Mouse (Mus musculus) heart, adult 10 weeks (tissue): Measurements from ENCODE around the gene Gdf3. TPM values are rescaled to one million over a fixed set of nuclear protein-coding genes. Genes with fewer than 3 reads are reported as not detected.

Experiments used
- polyA plus RNA-seq: library from polyadenylated mRNA; stranded (reverse); fragments of 350-450 nt; fragmentation: Illumina TruSeq; extraction: RNeasy Lipid Tissue Mini Kit (QIAGEN cat#74804); gene quantifications from one replicate; pipeline ENCODE4 v1.2.3, GENCODE M21; 2014; ENCODE audit warnings: low read depth, low replicate concordance

Gene Gdf3
- polyA plus RNA-seq = not detected

GRCm38 (mm10) chr6:122609771-122610170, at the start of gene Gdf3:
Gdf3 (minus strand) TSS chr6:122610087.

GRCm38 (mm10) chr6:122626110-122626509, 16.2 kb upstream of the Gdf3 start, which contains the start of gene Dppa3:
Dppa3 (plus strand) TSS chr6:122626410.

GRCm38 (mm10) chr6:122602242-122602991, 7.5 kb downstream of the Gdf3 start, which contains the start of gene Apobec1:
Apobec1 (minus strand) TSS chr6:122602444.

Other genes with a start within 250 kb of the Gdf3 start
- not detected for gene Rimklb, start 111.3 kb downstream of the Gdf3 start, polyA plus RNA-seq
- 39.5 TPM for gene Mfap5, start 104.2 kb downstream of the Gdf3 start, polyA plus RNA-seq
- gene Aicda, start 56.3 kb downstream of the Gdf3 start, polyA plus RNA-seq = not detected
- gene Apobec1, start 7.6 kb downstream of the Gdf3 start, polyA plus RNA-seq = 6.9 TPM
- gene Dppa3, start 16.3 kb upstream of the Gdf3 start, polyA plus RNA-seq = not detected
- not detected for gene Nanog, start 97.4 kb upstream of the Gdf3 start, polyA plus RNA-seq
- 1.7 TPM for gene Slc2a3, start 191.6 kb upstream of the Gdf3 start, polyA plus RNA-seq
- gene Foxj2, start 209.8 kb upstream of the Gdf3 start, polyA plus RNA-seq = 31.6 TPM
- 2.5 TPM for gene C3ar1, start 246.1 kb upstream of the Gdf3 start, polyA plus RNA-seq